Mouse (Mus musculus) liver, embryonic 11.5 days (tissue): Measurements from ENCODE around the gene Smyd4. TPM values are rescaled to one million over a fixed set of nuclear protein-coding genes. Genes with fewer than 3 reads are reported as not detected.
A peak's percentile ranks its signal among the peaks of the same experiment; 100 is the strongest.

Experiments used
- ATAC-seq: fragments of 200-750 bp; cut with Nextera tagmentation; replicated peaks from 2 replicates; pipeline ENCODE4 v1.8.0; 2017; ENCODE audit warnings: moderate number of reproducible peaks, mild to moderate bottlenecking, moderate TSS enrichment, moderate library complexity; ENCODE audit not compliant: low FRiP score
- DNase-seq: peaks from one replicate; pipeline ENCODE4 v3.0.0-alpha.2; 2017; ENCODE audit warnings: low spot score
- H3K27ac ChIP-seq: fragments of 300-500 bp; sonication (generic); 2 replicates; pipeline ENCODE4 v1.5.1; 2014; ENCODE audit warnings: mild to moderate bottlenecking, low read depth, low read length, control low read depth
- H3K27me3 ChIP-seq: fragments of 300-500 bp; sonication (generic); replicated peaks from 2 replicates; pipeline ENCODE4 v1.6.1; 2014; ENCODE audit warnings: low read length, mixed read lengths; ENCODE audit not compliant: control insufficient read depth, insufficient read depth
- H3K36me3 ChIP-seq: fragments of 300-500 bp; sonication (generic); 2 replicates; pipeline ENCODE4 v1.6.1; 2014; ENCODE audit warnings: mild to moderate bottlenecking, low read length, moderate library complexity, mixed read lengths; ENCODE audit not compliant: control insufficient read depth, insufficient read depth
- H3K4me1 ChIP-seq: fragments of 300-500 bp; sonication (generic); replicated peaks from 2 replicates; pipeline ENCODE4 v1.6.1; 2014; ENCODE audit warnings: low read length, mixed read lengths; ENCODE audit not compliant: control insufficient read depth, insufficient read depth
- H3K4me2 ChIP-seq: fragments of 300-500 bp; sonication (generic); 2 replicates; pipeline ENCODE4 v1.6.1; 2014; ENCODE audit warnings: mild to moderate bottlenecking, control low read depth, moderate library complexity
- H3K4me3 ChIP-seq: fragments of 300-500 bp; sonication (generic); 2 replicates; pipeline ENCODE4 v1.5.1; 2014; ENCODE audit warnings: low read depth, low read length, control low read depth
- H3K9ac ChIP-seq: fragments of 300-500 bp; sonication (generic); 2 replicates; pipeline ENCODE4 v1.6.1; 2014; ENCODE audit warnings: low read depth, low read length, control low read depth
- H3K9me3 ChIP-seq: fragments of 300-500 bp; sonication (generic); 2 replicates; pipeline ENCODE4 v1.6.1; 2016; ENCODE audit warnings: low read length, inconsistent platforms, mixed read lengths; ENCODE audit not compliant: control insufficient read depth
- WGBS: fragments of 180-500 bp; shearing (Covaris S2); extraction: QIAGEN DNeasy Blood & Tissue Kit; methylation state at CpG from one replicate; pipeline ENCODE4 v1.1.7; 2014; 5-methylcytosine and 5-hydroxymethylcytosine counted together
- polyA plus RNA-seq: library from polyadenylated mRNA; unstranded; fragments of >200 nt; fragmentation: Nextera tagmentation; extraction: Ambion mirVana; gene quantifications from 2 replicates; pipeline ENCODE4 v1.2.1, GENCODE M21; 2014

The Smyd4 gene
- polyA plus RNA-seq, 1 experiment from 2014 or later: 10.9 TPM

DNA sequence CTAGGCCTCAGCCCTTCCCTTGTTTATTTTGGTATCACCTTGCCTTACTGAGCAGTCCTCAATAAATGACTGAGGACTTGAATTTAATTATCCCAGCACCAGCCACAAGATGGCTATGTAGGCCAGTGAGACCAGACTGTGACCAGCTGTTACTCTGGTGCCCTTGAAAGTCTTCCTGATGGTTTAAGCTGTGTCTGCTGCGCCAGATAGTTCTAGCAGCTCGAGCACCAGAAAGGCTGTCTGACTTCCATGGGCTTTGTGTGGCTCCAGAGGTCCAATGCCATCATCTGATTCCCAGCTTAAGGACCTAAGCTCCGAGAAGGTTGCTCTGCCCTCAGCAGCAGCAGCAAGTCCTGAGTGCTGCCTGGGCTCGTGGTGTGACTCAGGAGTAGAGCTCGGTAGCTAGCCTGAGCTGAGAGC lies 54.0 kb downstream of the Smyd4 start:
- Histone ChIP-seq H3K36me3 (no peaks in the 10 kb centered on the region), H3K4me1 (no peaks in the 10 kb centered on the region), H3K9me3 (no peaks in the 10 kb centered on the region), H3K27ac (peak overlapping the region; percentile 22; the same call in 1 of the 2 replicates), H3K4me2 (no peak overlapping the region), H3K4me3 (no peak overlapping the region), H3K9ac (0 out of 2 replicates have a peak overlapping the region, but pooled peaks have one; percentile 20), H3K27me3 (no peaks in the 10 kb centered on the region)
- 56% methylated on average over 5 of the region's 5 CpGs for whole genome bisulfite sequencing
- DNase-seq (no peak), ATAC-seq (no peak)

DNA sequence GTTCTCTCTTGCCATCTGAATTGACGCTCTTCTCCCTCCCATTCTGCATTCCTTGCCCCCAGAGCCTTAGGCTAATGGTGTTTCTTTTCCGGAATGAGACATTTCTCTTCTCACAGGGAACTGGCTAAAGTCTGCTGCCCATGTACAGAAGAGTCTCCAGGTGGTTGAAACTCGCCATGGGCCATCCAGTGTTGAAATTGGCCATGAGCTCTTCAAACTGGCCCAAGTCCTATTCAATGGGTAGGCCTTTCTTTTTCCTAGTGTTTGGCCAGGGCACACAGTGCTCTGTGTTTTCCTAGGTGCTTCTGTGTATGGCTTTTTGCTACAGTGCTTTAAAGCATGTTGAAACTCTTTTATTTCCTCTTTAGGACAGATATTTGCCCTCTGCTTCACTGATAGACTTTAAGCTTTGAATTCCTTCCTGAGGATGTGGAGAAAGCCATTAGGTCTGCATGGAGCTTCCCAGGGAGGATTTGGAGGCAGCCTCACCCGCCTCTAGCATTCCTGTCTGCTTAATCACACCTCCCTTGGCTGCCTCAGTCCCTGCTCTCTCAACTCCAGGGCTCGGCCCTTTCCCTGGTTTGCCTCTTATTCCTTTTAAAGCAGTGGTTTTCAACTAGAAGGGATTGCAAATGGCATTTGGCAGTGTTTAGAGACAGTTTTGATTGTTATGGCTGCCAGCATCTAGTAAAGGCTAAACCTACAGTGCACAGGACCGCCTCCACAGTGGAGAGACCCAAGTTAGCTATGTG lies 55.2 kb downstream of the Smyd4 start:
- Histone ChIP-seq H3K27me3 (no peaks in the 10 kb centered on the region), H3K36me3 (no peaks in the 10 kb centered on the region), H3K9me3 (no peaks in the 10 kb centered on the region), H3K4me2 (no peak overlapping the region), H3K27ac (no peak overlapping the region), H3K9ac (no peak overlapping the region), H3K4me3 (no peak overlapping the region), H3K4me1 (no peaks in the 10 kb centered on the region)
- DNase-seq (no peak), ATAC-seq (no peak)
- 77% methylated on average over 6 of the region's 6 CpGs for WGBS

DNA sequence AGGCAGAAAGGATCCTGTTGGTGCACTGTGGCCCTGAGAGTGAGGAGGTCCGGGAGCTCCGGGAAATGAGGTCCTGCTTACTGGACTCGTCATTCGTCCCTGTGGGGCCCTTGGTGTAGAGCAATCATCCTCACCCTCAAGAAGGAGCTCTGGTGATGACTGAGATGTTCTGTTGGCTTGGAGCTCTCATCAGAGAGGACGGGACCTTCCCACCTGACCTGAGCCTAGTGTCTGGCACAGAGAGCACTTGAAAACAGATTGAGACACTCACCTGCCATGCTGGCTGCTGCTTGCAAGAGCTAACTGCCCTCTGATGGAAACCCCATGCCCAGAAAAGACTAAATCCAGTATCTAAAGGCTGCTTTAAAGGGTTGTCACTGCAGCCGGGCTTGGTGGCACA lies 56.6 kb downstream of the Smyd4 start:
- no peaks in the 10 kb centered on the region for H3K36me3 ChIP-seq
- no peak overlapping the region for H3K4me3 ChIP-seq
- no peaks in the 10 kb centered on the region; the same call in 1 of the 2 replicates for H3K4me1 ChIP-seq
- H3K9me3 ChIP-seq: no peaks in the 10 kb centered on the region
- no peak for DNase-seq
- ATAC-seq: no peak
- H3K27me3 ChIP-seq: no peaks in the 10 kb centered on the region
- WGBS: 84% methylated on average over 6 of the region's 6 CpGs
- no peak overlapping the region for H3K4me2 ChIP-seq
- H3K9ac ChIP-seq: no peak overlapping the region
- H3K27ac ChIP-seq: no peak overlapping the region

DNA sequence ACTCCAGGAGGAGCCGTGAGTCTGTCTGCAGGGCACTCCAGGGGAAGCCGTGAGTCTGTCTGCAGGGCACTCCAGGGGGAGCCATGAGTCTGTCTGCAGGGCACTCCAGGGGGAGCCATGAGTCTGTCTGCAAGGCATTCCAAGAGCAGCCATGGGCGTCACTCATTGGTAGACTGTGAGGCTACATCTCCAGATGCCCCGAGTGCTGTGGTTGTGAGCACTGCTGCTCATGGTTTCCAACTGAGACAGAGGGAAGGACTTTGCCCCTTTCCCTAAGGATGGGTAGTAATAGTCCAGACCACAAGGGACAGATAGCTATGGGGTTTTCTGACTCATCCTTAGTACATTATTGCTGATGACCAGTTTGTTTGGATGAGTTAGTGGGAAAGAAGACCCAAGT lies 57.9 kb downstream of the Smyd4 start:
- ATAC-seq (no peak), DNase-seq (no peak)
- Histone ChIP-seq H3K36me3 (no peaks in the 10 kb centered on the region), H3K27ac (no peak overlapping the region), H3K9me3 (no peaks in the 10 kb centered on the region), H3K4me1 (no peaks in the 10 kb centered on the region; the same call in 1 of the 2 replicates), H3K4me3 (no peak overlapping the region), H3K27me3 (no peaks in the 10 kb centered on the region), H3K9ac (no peak overlapping the region), H3K4me2 (no peak overlapping the region)
- 64% methylated on average over 4 of the region's 4 CpGs for WGBS

DNA sequence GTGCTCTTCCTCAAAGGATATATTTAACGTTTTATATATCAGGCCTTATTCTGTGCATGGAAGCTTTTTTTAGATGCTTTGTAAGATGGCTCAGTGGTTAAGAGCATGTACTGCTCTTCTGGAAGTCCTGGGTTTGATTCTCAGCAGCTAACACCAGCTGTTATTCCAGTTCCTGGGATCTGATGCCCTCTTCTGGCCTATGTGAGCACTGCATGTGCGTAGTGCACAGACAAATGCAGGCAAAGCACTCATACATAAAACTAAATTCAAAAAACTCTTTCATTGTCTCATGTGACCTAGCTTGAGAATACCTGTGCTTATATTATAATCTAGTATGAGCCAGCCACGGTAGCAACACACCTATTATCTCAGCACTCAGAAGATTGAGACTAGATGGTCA lies 58.6 kb downstream of the Smyd4 start:
- no peak overlapping the region for H3K4me2 ChIP-seq
- ATAC-seq (no peak), DNase-seq (no peak)
- H3K27ac ChIP-seq: no peak overlapping the region
- no peaks in the 10 kb centered on the region for H3K27me3 ChIP-seq
- 28% methylated on average over 3 of the region's 3 CpGs for WGBS
- no peaks in the 10 kb centered on the region; the same call in 1 of the 2 replicates for H3K4me1 ChIP-seq
- no peaks in the 10 kb centered on the region for H3K9me3 ChIP-seq
- H3K4me3 ChIP-seq: no peak overlapping the region
- no peak overlapping the region for H3K9ac ChIP-seq
- H3K36me3 ChIP-seq: no peaks in the 10 kb centered on the region

DNA sequence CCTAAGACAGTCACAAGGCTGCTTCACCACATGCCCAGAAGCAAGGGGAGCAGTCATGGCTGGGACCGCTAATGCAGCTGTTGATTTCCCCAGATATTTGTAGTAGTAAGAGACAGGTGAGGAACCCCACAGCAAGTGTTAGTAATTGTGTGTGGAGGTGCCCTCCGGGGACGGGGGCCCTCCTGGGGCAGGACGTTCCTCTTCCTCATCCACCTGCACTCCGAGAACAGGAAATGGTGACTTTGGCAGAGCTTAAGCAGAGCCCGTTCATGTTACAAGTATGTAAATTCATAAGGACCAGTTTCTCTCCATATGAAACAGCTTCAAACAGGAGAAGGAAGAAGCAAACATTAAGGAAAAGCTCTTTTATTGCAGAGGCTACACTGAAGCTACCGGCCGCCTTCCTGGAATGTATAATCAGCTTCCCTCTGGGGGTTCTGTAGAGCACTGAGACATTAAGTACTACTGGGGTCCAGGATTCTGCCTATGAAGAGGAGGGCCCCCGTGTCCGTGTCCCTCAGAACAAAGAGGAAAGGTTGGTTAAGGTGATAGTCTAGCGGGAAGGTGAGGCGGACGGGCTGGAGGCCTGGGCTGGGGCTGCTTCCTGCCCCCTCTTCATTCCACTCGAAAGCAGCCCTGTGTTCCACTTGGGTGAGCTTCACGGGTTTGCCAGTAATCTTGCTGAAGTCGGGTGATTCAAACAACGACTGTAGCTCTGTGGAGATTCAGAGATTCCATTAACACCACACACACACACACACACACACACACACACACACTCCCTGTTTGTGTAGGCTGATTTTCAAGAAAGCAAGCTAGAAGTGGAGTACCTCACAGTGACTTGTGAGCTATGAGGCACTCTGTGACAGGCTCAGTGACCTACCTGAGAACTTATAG lies 61.7 kb downstream of the Smyd4 start:
- no peak for ATAC-seq

DNA sequence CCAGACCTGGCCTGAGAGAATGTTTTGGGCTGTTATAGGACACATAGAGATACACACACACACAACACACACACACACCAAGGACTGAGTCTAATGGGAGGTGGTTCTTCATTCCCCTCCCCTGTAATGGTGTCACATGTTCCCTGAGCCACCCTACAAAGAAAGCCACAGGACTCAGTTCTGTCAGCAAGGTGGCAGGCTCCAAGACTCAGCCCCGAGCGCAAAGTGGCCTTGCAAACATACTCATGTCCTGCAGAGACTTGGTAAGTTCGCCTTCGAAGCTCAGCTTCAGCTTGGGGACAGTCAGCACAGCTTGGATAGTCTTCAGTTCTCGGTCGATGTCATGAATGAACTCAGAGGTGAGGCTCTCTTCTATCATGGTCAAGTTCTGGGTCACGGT lies 62.4 kb downstream of the Smyd4 start:
- WGBS: 77% methylated on average over 7 of the region's 7 CpGs
- no peak overlapping the region for H3K27ac ChIP-seq
- no peak overlapping the region for H3K4me3 ChIP-seq
- no peaks in the 10 kb centered on the region for H3K27me3 ChIP-seq
- no peaks in the 10 kb centered on the region for H3K36me3 ChIP-seq
- no peak overlapping the region for H3K4me2 ChIP-seq
- H3K4me1 ChIP-seq: no peaks in the 10 kb centered on the region; the same call in 1 of the 2 replicates
- H3K9ac ChIP-seq: no peak overlapping the region
- peak; percentile 20 for DNase-seq
- no peak for ATAC-seq
- H3K9me3 ChIP-seq: no peaks in the 10 kb centered on the region

More for the DNA sequence above, 61.7 kb downstream of the Smyd4 start:
- Histone ChIP-seq H3K4me3 (no peak overlapping the region), H3K4me2 (no peak overlapping the region), H3K27ac (no peak overlapping the region), H3K36me3 (no peaks in the 10 kb centered on the region), H3K27me3 (no peaks in the 10 kb centered on the region), H3K4me1 (no peaks in the 10 kb centered on the region; the same call in 1 of the 2 replicates), H3K9me3 (no peaks in the 10 kb centered on the region), H3K9ac (no peak overlapping the region)
- peak; percentile 25 for DNase-seq
- 70% methylated on average over 17 of the region's 17 CpGs for WGBS

DNA sequence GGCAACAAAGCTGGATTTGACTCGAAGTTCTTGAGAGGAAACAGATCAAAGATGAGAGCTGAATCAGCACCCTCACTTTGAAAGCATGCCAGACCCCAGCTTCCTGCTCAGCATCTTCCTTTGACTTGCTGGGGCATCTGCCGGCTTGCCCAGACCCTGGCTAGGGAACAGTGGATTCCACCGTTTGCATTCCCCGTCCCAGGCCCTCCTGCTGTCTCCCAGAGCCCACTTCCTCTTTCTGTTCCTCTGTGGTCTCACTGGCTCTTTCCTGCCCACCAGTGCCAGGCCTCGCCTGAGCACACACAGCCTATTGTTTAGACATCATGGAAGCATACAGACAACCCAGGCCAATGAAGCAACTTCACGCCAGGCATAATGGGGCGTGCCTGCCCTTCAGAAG lies 66.9 kb downstream of the Smyd4 start:
- Histone ChIP-seq H3K4me3 (no peak overlapping the region), H3K36me3 (no peaks in the 10 kb centered on the region), H3K4me1 (no peaks in the 10 kb centered on the region), H3K4me2 (no peak overlapping the region), H3K27ac (no peak overlapping the region), H3K9ac (no peak overlapping the region), H3K27me3 (no peaks in the 10 kb centered on the region), H3K9me3 (no peaks in the 10 kb centered on the region)
- WGBS: 38% methylated on average over 7 of the region's 7 CpGs
- DNase-seq (no peak), ATAC-seq (no peak)
